Mouse (Mus musculus) megakaryocyte progenitor cell, adult 5-6 weeks (primary cell): ENCODE results near the gene Bcl2a1b. TPM values are rescaled to one million over a fixed set of nuclear protein-coding genes. Genes with fewer than 3 reads are reported as not detected.
A peak's percentile ranks its signal among the peaks of the same experiment; 100 is the strongest.
"Not testable (repeated sequence)": the region's sequence is repeated elsewhere in the genome, so short reads cannot be mapped to it uniquely, and the experiment has no call there.

Experiments
- ATAC-seq: replicated peaks from 2 replicates; pipeline ENCODE4 v1.8.0; 2016; ENCODE audit warnings: mild to moderate bottlenecking, moderate TSS enrichment, inconsistent platforms; ENCODE audit not compliant: poor library complexity
- total RNA-seq, 2 experiments: library from RNA; stranded (forward) in 1 of 2; stranded (reverse) in 1 of 2; fragments of 157-497, 149-512 nt in 1 of 2; fragments of 200-1000 nt in 1 of 2; gene quantifications; 2 replicates each; pipeline versions ENCODE4 v1.2.3 to v1.2.4; 2015 to 2017

The Bcl2a1b gene
- total RNA-seq (2015) = 0.90 TPM in 1 of 2 replicates, not detected in the other
- 0.83 and 1.3 TPM in 2 replicates for total RNA-seq (2017)

GRCm38 (mm10) chr9:89198969-89199416 lies at the start of gene Bcl2a1b, which contains the start of gene Gm29094:
Bcl2a1b (plus strand) TSS chr9:89199209.
Gm29094 (plus strand) TSS chr9:89199379.
- peak; percentile 72 for ATAC-seq

DNA sequence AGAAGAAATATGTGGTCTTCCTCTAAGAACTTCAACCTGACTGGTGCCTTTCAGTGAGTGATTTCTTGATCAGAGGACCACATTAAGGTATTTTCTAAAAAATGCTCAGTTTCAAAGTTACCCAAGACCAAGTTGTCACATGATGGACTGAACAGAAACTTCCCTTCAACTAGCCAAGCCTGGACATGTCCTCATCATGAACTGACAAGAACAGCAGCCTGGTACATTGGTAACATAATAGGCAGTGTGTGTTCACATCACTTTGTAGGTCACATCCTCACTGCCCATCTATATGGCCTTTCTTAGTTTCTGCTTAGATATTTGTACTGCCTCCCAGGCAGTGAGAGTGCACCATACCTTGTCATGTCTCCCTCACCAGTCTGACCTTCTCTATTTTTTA lies 26.5 kb upstream of the Bcl2a1b start:
- ATAC-seq = not testable (repeated sequence)

DNA sequence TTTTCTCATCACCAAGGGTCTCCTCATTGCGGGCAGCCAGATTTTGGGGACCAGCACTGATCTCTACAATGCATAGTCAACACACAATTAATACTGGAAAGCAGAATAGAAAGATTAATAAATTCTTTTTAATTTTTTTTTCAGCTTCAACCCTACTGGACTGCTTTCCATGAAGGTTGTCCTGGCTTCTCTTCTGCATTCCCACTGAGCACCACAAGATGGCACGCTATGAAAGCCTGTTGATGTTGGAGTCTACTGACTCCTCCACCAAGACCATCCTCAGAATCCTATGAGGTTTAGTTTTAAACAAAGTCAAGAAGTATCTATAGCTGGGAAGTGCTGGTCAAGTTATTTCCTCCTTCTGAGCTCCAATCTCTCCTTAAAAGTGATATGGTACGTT lies 20.2 kb upstream of the Bcl2a1b start:
- ATAC-seq = peak; percentile 94

DNA sequence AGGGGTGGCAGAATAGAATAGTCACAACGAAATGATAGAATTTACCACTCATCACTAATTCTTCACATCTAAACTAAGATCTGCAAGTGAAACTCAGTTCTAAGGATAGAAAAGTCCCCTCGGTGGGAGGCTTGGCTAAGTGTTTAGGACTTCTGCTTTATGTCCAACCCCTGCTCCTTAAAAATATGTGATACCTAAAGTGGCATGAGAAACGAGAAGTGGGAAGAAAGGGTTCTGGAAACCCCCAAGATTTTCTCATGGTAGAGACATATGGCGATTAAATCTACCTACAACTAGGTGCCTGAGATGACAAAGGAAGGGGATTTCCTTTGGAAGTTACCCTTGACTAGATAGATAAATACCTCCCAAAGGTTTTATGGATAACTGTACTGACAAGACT lies 19.5 kb upstream of the Bcl2a1b start:
- ATAC-seq = not testable (repeated sequence)

GRCm38 (mm10) chr9:89187006-89187405 lies 12.0 kb upstream of the Bcl2a1b start:
- not testable (repeated sequence) for ATAC-seq

DNA sequence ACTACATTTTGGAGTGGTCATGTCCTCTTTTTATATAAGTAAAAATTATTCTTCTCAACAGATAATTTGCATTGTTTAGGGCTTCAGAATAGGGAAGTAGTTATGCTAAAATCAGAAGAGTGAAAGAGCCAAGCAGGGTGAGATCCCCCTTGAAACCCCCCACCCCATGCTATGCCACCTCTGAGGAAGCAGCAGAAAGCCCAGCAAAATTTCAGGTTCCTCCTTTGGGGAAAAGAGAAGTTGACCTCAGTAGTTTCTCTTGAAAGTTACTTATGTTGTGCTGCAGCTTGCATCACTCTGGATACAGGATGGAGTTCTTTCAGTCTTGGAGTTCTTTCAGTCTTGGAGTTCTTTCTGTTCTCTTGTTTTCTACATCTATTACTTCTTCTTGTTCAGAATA lies 3.5 kb upstream of the Bcl2a1b start:
- peak; percentile 74 for ATAC-seq

DNA sequence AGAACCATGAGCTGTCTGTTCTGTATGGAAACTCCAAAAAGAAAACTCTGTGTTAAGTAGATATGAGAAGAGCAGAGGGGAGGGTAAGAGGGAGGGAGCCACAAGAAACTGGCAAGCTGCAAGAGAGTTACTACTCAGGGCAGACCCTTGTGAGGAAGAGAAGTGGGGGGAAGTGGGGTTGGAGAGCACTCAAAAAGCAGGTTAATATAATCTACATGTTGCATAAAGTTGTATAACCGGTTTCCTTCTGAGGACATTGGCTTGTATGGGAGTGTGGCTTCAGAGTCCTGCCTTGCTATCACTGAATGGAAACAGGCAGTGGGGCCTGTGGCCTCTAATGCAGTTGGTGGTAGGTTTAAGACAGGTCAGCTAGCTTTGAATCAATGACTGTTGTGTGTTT lies 1.5 kb upstream of the Bcl2a1b start:
- peak; percentile 19 for ATAC-seq

- peak; percentile 33 for ATAC-seq
Observed at GRCm38 (mm10) chr9:89198349-89198748, 660 bp upstream of the Bcl2a1b start.

DNA sequence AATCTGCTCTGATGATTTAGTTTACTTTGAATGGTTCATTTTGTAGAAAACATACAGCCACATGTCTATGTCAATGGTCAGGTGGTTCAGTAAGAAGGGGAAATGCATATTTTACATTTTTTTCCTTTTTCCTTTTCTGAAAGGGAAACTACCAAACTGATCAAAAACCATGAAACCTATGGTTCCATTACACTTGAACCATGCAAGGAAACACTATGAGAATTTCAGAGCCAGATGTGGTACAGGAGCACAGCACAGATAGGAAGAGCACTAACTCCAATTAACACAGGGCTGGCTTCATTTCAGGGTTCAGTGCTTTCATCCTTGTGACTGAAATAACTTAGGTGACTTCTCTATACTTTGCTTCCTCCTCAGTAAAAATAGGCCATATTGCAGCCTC lies 3.2 kb downstream of the Bcl2a1b start:
- not testable (repeated sequence) for ATAC-seq

DNA sequence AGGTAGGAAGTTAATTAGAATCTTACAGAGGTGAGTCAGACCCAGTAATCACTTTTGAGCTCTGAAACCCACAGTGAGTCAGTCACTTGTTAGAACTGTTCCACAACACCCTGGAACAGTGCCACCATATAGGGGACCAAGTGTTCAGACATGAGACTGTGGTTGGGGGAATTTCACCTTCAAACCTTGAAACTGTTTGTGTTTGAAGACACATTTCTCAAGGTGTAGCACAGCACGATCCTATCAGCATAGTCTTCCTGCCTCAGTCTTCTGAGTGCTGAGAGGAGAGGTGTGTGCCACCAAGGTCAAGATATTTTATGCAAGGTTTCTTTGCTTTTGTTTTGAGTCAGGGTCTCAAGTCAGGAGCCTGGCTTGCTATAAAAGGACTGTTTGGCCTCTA lies 9.9 kb downstream of the Bcl2a1b start:
- not testable (repeated sequence) for ATAC-seq

DNA sequence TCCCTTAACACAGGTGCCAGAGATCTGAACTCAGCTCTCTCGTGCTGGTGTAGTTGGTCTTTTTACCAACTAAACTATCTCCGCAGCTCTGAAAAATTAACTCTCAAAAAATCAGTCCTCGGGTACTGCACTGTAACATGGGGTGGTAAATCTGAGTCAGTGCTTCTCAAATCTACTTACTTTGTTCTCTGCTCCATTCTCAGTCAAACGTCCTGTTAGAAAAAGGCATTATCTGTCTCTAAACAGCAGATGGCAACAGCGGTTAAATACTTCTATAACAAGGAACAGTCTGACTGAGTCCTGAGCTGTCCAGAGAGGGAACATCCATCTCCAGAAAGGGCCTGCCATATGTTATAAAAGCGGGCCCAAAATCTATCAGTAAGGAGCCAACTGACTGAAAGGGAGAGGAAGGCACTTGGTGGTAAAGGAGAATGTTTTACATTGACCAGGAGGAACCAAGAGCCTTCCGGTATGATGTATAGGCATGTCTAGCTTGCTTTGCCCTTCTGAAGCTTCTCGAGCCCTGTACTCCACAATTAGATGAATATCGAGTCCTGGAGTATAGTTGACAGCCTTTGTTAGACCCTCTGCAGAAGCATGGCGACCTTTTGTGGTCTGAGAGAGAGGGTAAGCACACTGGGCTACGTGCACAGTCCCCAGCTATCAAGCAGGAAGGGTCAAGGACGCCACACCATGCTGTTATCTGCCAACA lies 11.5 kb downstream of the Bcl2a1b start, which contains the start of gene Mthfs:
Gene Mthfs (plus strand): TSS at position 324 of the 712 bp plus-strand sequence.
- ATAC-seq = peak; percentile 61

DNA sequence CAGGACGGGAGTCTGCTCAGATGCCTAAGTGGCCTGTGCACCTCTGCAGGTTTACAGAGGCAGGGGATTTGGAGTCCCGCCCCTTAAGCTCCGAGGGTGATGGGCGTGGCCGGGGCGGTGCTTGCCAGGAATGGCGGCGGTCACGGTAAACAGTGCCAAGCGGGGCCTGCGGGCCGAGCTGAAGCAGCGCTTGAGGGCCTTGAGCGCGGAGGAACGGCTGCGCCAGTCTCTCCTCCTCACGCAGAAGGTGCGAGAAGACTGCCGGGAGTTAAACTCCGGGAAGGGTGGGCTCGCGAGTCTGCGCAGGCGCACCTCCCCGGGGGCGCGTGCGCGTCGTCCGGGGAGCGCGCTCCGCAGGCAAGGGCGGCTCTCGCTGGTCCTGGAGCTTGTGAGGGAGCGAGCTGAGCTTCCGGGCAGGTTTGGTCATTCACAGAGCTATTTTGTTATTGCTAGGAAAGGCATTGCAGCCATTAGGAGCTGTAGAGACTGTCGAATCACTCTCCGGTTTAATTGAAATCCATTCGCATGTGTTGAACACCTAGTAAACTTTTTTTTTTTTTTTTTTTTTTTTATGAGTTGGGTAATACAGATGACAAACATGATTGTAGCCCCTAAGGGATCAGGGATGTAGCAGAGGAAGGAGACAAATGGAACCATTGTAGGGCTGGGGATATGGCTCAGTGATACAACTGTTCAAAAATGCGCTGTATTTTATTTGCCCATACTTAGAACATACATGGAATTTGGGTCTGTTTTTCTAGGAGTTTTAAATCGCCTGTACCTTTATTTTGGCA lies 12.3 kb downstream of the Bcl2a1b start:
- peak; percentile 86 for ATAC-seq

GRCm38 (mm10) chr9:89212428-89212827 lies 13.4 kb downstream of the Bcl2a1b start:
- peak; percentile 57 for ATAC-seq

- not testable (repeated sequence) for ATAC-seq
Observed at GRCm38 (mm10) chr9:89218174-89218573, 19.2 kb downstream of the Bcl2a1b start.

DNA sequence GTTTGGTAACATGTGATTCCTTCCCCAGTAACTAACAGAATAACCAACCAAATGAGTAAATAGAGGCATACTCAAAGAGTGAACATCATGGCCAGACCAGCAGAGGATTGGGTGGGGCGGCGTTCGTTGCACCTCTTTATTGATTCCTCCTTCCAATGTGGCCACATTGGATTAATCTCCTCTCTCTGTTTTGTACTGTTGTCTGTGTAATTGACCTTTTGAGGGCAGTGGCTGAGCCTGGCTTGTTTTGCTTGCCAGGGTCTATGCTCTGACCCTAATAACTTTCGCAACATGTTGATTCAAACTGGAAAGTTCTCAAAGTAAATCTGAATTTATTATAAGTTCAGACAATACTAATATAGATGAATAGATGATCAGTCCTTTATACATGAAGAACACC lies 20.7 kb downstream of the Bcl2a1b start:
- ATAC-seq = not testable (repeated sequence)

DNA sequence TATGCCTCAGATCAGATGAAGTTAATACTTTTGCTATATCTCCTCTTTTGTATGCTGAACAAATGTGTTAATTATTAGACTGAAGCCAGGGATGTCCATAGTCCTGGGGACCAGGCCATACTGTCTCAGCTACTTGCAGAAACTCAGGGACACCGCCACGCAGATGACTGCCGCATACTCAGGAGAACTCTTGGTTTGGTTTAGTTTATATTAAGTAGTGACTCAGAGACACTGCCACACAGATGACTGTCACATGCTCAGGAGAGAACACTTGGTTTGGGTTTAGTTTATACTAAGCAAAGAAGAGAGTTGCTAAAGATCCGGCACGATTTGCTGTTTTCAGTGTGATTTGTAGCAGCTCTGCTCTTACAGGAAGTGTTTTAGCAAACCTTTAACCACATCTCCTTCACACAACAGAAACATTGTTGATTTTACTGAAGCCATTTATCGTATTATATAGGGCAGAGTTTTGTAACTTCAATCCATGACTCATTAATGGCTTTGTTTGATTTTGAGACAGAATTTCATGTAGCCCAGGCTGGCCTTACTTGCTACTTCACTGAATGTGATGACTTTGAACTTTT lies 21.8 kb downstream of the Bcl2a1b start:
- peak; percentile 61 for ATAC-seq

- peak; percentile 54; the same call in 1 of the 2 replicates for ATAC-seq
Observed at GRCm38 (mm10) chr9:89226071-89226470, 27.1 kb downstream of the Bcl2a1b start.

DNA sequence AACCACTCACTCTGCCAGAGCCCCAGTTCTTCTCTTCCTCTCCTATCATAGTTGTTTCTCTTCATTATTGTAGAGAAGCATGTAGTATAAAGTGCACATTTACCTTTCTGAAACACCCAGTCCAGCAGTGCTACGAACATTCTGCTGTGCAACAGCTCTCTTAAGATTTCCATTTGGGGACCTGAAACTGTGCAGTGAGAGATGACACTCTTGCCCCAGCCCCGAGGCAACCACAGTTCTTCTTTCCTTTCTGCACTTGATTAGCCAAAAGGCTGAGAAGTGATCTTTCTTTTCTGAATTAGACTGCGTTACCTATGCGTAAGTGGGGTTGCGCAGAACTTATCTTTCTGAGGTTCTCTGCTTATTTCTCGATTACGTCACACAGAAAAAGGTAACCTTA lies 29.1 kb downstream of the Bcl2a1b start:
- ATAC-seq = peak; percentile 56

GRCm38 (mm10) chr9:89230897-89231497 lies 32.0 kb downstream of the Bcl2a1b start:
- peak; percentile 73 for ATAC-seq

GRCm38 (mm10) chr9:89237131-89237530 lies 38.1 kb downstream of the Bcl2a1b start:
- peak; percentile 58 for ATAC-seq

- not testable (repeated sequence) for ATAC-seq
Observed at GRCm38 (mm10) chr9:89238976-89239505, 40.0 kb downstream of the Bcl2a1b start.
